Mouse (Mus musculus): ENCODE data around the gene Stra6. TPM values are rescaled to one million over a fixed set of nuclear protein-coding genes. Genes with fewer than 3 reads are reported as not detected.

Stra6 gene
- polyA plus RNA-seq, 1 experiment from 2014 or later = 0.94 TPM

- no peak for DNase-seq (ENCODE audit: low spot score)
These were observed 105.3 kb downstream of the Stra6 start for GRCm38 (mm10) chr9:58168880-58169279.

DNA sequence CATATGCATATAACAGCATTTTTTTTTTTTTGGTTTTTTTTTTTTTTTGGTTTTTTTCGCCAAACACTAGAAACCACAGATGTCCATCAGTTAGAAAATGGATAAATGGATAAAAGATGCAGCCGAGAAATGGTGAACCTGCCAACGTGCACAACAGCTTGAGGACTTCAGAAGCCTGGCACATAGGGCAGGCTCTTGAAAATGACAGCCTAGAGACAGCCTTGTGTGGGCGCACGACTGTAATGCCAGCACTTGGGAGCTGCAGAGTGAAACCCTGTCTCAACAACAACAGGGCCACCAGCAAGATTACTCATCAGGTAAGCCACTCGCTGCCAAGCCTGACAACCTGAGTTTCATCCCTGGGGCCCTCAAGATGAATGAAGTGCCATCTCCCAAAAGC is 105.8 kb downstream of the Stra6 start:
- no peak for DNase-seq (ENCODE audit: low spot score)

- no peak for DNase-seq (ENCODE audit: low spot score)
These were observed 109.3 kb downstream of the Stra6 start for GRCm38 (mm10) chr9:58172863-58173262.

DNA sequence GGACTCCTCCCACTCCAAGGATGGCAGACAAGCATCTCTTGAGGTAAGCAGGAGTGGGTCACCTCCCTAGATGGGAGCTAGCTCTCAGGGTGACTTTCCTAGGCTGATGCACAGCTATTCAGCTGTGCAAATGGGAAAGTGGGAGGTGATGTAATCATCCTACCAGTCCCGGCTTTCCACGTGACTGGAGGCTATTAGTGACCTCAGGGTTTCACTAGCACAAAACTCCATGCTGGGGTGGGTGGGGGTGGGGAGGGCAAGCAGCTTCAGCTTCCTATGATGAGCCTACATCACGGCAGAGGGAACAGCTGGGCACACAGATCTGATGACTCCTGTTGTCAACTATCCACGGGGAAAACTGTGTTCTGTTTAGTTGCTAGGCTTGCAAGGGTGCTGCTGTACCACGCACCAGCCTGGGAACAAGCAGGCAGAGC is 111.2 kb downstream of the Stra6 start:
- DNase-seq (ENCODE audit: low spot score) = no peak

DNA sequence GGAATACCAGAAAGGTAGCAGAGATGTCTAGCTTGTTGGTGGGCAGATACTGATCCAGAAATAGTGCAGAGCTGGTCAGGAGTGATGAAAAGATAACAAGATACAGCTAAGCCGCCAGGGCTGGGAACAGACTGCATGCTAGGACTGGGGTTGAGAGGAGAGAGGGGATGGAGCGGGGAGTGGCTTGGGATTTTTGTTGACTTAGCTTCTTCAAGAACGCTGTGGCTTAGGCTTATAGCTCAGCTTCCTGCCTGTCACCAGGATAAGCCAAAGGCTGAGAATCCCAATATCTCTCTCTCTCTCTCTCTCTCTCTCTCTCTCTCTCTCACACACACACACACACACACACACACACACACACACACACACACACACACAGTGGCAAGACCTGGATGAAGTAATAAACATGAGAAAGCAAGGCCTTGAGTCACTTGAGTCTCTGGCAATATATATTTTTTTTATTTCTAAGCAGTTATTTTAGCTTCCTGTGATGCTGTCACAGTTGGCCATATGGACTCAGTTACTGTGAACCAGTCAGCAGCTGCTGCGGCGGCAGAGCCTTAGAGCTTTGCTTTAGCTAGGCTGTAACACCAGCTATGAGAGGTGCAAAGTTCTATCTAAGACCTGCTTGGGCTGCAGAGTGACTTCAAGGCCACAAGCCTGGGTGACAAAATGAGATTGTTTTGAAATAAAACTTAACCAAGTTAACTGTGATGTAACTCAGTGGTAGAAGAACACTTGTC is 112.3 kb downstream of the Stra6 start:
- DNase-seq (ENCODE audit: low spot score) = no peak

- no peak for DNase-seq (ENCODE audit: low spot score)
These were observed 113.6 kb downstream of the Stra6 start for GRCm38 (mm10) chr9:58177165-58177564.

GRCm38 (mm10) chr9:58179390-58179789 is 115.8 kb downstream of the Stra6 start:
- no peak for DNase-seq (ENCODE audit: low spot score)

GRCm38 (mm10) chr9:58184456-58184855 is 120.9 kb downstream of the Stra6 start:
- no peak for DNase-seq (ENCODE audit: low spot score)

DNA sequence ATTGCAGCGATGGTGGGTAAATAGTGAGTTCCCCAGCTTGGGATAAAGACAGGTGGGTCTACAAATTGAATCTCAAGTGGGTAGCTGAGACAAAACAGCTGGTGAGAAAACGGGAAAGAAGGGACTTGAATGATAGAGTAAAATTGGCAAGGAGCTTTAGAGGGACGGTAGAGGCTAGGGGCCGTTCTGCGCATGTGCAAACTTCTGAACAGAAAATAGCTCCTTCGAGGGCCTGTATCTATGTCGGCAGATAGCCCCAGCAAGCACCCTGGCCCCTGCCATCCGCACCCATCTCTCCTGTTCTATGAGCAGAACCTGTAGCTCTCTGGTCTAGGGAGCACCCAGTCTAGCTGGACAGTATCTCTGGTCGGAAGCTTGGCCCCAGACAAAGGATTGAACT is 130.6 kb downstream of the Stra6 start:
- no peak for DNase-seq (ENCODE audit: low spot score)

DNA sequence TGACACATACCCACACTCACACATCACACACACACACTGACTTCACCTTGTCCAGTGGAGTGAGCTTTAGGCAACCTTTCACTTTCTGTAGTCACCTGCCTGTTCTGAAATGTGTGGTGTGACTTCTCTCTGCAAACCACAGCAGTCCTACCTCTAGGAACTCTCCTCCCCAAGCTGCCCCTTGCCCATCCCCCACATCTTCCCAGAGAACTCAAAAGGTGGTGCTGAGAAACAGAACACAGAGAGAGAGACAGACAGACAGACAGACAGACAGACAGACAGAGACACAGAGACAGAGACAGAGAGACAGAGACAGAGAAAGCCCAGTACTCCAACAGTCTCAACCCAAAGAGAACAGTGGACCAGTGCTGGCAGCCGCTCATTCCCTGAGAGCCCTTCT is 132.1 kb downstream of the Stra6 start:
- no peak for DNase-seq (ENCODE audit: low spot score)

DNA sequence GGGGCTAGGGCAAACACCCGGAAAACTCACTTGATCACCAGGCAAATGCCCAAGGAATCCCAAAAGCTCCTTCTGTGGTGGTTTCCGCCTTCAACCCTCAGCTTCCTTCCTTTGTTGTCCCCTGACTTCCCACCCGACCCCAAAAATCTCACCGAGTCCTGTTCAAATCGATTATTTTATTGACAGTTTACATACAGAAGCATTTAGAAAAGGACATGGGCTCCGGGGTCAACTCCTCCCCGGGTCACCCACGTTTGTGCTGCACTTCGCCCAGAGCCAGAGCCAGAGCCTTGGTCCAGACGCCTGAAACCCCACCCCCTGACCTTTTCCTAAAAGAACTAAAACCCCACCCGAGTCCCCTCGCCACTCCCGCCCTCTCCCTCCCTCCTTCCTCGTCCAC is 132.6 kb downstream of the Stra6 start:
- no peak for DNase-seq (ENCODE audit: low spot score)

DNA sequence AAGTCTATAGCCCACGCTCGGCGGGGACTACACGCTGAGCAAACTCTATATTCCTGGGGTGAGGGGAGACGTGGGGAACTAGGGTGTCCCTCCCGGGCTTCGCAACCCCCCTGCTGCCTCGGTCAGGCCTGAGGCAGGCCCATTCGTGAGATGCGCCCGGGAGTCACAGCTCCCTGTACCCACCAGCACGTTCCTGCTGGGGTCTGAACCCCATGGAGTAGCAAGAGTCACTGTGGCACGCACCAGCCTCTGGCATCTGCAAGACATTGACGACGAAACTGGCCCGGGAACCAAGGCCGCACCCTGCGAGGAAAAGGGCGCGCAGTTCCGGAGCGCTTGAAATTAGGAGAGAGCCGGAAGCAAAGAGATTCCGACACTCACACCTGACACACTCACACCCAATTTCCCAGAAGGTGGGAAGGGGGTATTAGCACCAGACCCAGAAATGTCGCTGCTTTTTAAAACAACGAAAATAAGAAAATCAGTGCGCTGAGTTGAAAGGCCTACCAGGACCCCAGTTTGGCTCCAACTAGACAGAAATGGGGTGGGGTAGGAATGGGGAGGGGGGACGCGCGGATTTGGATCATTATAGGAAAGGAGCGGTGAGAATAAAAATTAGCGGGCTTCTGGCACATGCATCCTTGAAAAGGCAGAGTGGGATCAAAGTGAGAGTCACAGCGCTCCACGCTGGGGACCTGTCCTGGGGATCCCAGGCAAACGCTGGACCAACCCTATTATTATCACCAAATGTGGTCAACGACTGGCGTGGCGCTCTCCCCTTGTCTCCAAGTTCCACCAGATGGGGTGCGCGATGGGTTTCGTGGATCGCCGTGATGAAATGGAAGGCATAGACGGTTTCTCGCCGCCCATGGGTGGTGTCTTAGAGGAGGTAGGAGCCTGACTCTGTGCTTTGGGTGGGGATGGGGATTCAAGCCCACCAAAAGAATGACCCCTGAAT is 133.3 kb downstream of the Stra6 start:
- DNase-seq (ENCODE audit: low spot score) = no peak

GRCm38 (mm10) chr9:58197781-58198701 is 134.5 kb downstream of the Stra6 start:
- DNase-seq (ENCODE audit: low spot score) = peak; percentile 15

DNA sequence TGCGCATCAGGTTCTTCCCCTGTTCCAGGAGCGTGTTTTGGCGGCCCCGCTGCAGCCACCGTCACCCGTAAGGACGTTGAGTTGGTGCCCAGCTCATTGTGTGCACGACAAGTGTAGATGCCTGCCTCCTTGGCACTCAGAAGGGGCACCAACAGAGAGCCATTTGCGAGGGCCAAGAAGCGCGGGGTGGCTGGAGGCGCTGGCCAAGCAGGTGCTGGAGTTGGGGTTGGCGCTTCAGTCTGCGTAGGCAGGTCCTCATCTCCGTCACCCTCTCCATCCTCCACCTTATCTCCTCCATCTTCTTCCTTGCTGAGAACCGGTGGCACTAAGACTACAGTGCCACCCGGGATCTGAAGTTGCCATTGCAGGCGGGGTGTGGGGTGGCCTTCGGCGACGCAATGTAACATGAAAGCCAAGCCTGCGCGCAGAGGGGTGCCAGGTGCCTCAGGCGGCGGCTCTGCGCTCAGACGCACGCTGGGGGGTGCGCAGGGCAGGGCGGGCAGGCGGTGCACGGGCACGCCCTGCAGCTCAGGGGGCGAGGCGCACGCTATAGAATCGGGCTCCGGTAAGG is 135.3 kb downstream of the Stra6 start:
- DNase-seq (ENCODE audit: low spot score) = peak; percentile 25

DNA sequence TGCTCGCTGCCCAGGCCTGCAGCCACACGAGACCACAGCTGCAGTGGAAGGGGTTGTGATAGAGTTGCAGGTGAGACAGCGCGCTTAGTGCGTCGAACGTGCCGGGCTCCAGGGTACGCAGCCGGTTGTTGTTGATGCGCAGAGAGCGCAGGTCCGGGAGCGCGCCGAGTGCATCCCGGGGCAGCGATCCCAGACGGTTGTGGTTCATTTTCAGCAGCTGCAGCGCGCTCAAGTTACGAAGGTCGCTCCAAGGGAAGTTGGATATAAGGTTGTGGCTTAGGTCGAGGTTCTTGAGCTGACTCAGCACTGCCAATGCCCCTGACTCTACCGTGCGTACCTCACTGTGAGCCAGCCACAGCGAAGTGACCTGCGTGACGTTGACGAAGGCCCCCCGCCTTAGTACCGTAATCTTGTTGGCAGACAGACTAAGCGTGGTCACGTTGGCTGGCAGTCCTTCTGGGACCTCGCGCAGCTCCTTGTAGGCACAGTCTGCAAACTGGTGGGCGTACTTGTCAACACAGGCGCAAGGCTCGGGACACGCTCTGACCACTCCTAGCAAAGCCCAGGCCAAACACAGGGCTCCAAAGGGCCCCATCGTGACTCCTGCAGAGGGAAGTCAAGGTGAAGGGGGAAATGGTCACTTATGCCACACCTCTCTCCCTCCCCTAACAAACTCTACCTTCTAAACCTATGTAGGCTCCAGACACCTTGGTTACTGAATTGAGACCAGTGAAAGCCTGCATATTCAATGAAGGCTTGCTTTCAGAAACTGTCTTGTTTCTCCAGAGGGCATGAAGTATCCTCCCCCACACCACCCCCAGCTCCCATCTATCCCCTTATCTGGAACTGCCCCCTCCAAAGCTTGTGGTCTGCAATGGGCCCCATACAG is 136.0 kb downstream of the Stra6 start:
- DNase-seq (ENCODE audit: low spot score) = no peak

GRCm38 (mm10) chr9:58200270-58201090 is 136.9 kb downstream of the Stra6 start:
- no peak for DNase-seq (ENCODE audit: low spot score)

DNA sequence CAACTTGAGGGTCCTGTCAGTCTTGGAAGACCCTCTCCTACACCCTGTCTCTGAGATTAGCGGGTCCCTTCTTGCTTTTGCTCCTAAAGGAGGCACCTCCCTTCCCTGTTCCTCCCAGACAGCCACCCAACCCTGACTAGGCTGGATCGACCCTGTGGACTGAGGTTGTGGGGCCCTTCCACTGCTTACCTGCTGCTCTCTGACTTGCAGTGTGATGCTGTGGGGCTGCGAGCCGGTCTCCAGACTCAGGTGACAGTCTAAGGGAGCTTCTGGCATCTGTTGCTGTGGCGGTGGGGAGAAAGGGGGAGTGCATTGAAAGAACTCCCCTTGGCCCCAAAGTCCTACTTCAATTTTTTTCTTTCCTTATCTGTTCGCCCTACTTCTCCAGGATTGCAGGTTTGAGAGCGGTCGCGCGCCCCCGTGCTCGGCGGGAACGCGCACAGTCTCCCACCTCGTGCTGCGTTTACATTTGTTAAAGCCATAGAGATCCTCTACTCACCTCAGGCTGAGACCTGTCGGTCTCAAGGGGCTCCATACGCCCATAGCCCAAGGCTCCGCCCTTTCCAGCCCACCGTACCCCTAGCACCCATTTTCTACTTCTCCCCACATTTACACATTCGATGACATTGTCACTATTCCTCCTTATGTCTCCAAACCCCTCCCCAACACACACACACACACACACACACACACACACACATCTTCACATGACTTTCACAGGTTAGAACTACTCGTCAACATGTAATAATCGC is 137.7 kb downstream of the Stra6 start:
- DNase-seq (ENCODE audit: low spot score) = no peak

GRCm38 (mm10) chr9:58201861-58202549 is 138.4 kb downstream of the Stra6 start:
- DNase-seq (ENCODE audit: low spot score) = no peak
